Mouse (Mus musculus) hindbrain, embryonic 16.5 days (tissue): ENCODE results near the gene Cse1l. TPM values are rescaled to one million over a fixed set of nuclear protein-coding genes. Genes with fewer than 3 reads are reported as not detected.

ENCODE experiments used
- ATAC-seq: fragments of 200-750 bp; cut with Nextera tagmentation; 2 replicates; pipeline ENCODE4 v1.8.0; 2017; ENCODE audit warnings: moderate TSS enrichment, moderate library complexity
- H3K27ac ChIP-seq: fragments of 300-500 bp; sonication (generic); 2 replicates; pipeline ENCODE4 v1.5.1; 2014; ENCODE audit warnings: low read depth, mild to moderate bottlenecking, control low read depth, low read length, moderate library complexity
- H3K27me3 ChIP-seq: fragments of 300-500 bp; sonication (generic); replicated peaks from 2 replicates; pipeline ENCODE4 v1.6.1; 2014; ENCODE audit warnings: low read length; ENCODE audit not compliant: control insufficient read depth, insufficient read depth
- H3K36me3 ChIP-seq: fragments of 300-500 bp; sonication (generic); 2 replicates; pipeline ENCODE4 v1.6.1; 2014; ENCODE audit warnings: mild to moderate bottlenecking, low read length, moderate library complexity, mixed read lengths; ENCODE audit not compliant: control insufficient read depth, insufficient read depth
- H3K4me1 ChIP-seq: fragments of 300-500 bp; sonication (generic); 2 replicates; pipeline ENCODE4 v1.6.1; 2014; ENCODE audit warnings: low read depth, low read length; ENCODE audit not compliant: control insufficient read depth, insufficient read depth
- H3K4me2 ChIP-seq: fragments of 300-500 bp; sonication (generic); 2 replicates; pipeline ENCODE4 v1.6.1; 2014; ENCODE audit warnings: mild to moderate bottlenecking, low read length, control low read depth, moderate library complexity
- H3K4me3 ChIP-seq: fragments of 300-500 bp; sonication (generic); 2 replicates; pipeline ENCODE4 v1.5.1; 2014; ENCODE audit warnings: mild to moderate bottlenecking, low read length, control low read depth, moderate library complexity
- H3K9ac ChIP-seq: fragments of 300-500 bp; sonication (generic); 2 replicates; pipeline ENCODE4 v1.6.1; 2014; ENCODE audit warnings: low read depth, mild to moderate bottlenecking, control low read depth, low read length, moderate library complexity
- H3K9me3 ChIP-seq: fragments of 300-500 bp; sonication (generic); 2 replicates; pipeline ENCODE4 v1.6.1; 2014; ENCODE audit warnings: mild to moderate bottlenecking, low read length, moderate library complexity; ENCODE audit not compliant: control insufficient read depth
- WGBS: fragments of 180-500 bp; shearing (Covaris S2); extraction: QIAGEN DNeasy Blood & Tissue Kit; methylation state at CpG from one replicate; pipeline ENCODE4 v1.1.7; 2014; 5-methylcytosine and 5-hydroxymethylcytosine counted together
- polyA plus RNA-seq: library from polyadenylated mRNA; unstranded; fragments of >200 nt; fragmentation: Nextera tagmentation; extraction: Ambion mirVana; gene quantifications from 2 replicates; pipeline ENCODE4 v1.2.1, GENCODE M21; 2015

The Cse1l gene
- polyA plus RNA-seq, 1 experiment from 2014 or later: 90.8 TPM

DNA sequence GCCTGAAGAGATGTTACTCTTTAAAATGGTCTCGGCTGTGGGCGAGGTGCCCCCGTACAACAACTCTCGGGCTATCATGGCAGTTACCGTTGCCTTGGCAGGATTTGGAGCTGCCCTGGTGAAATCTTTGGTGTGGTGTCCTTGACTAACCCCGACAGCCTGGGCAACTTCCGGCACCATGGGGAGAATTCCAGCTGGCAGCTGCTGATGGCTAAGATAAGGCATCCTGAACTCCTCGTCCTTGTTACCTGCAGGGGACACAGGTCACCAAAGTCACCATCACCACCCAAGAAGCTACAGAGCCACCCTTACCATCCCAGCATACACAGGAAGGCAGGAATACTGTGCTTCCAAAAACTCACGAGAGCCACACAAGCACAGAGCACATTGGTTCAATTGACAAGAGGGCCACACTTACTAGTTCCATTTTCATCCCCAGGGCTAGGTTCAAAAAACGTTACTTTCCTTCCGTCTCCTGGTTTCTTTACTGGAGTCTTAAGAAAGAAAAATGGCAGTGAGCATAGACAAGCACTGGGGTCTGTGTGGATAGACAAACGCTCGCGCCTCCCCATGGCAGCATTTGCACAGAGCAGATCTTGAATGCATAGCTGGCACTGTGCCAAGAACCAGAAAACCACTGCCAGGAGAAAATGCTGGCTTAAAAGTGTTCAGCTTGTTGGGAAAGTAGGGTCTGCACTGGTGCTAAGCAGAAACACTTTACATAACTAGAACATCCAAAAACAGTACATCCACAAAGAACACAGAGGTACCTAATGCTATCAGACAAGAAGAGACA is 45.2 kb downstream of the Cse1l start:
- Histone ChIP-seq H3K4me1 (no peaks in the 10 kb centered on the region), H3K9ac (no peak overlapping the region), H3K27me3 (no peaks in the 10 kb centered on the region), H3K9me3 (no peaks in the 10 kb centered on the region), H3K4me3 (no peak overlapping the region), H3K4me2 (no peak overlapping the region), H3K27ac (no peak overlapping the region), H3K36me3 (peaks cover 56% of the 10 kb centered on the region)
- ATAC-seq: no peak
- WGBS: 65% methylated on average over 14 of the region's 14 CpGs

DNA sequence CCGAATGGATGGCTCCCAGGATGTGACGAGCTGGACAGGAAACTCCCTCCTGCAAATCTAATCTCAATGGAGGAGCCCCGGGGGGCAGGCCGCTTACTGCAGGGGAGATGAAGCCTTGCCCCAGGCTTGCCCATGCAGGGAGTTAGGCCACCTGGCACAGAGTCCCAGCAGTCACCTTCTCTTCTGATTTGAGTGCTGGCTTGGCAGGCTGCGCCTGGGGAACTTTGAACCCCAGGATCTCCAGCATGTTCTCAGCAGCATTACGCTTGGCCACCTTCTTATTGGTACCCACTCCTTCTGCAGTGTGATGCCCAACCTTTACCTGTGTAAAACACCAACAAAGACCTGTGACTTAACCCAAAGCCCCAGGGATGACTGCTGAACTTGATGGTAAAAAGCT is 46.3 kb downstream of the Cse1l start:
- Histone ChIP-seq H3K27ac (no peak overlapping the region), H3K9me3 (no peaks in the 10 kb centered on the region), H3K4me1 (no peaks in the 10 kb centered on the region), H3K4me3 (no peak overlapping the region), H3K4me2 (no peak overlapping the region), H3K9ac (no peak overlapping the region), H3K27me3 (no peaks in the 10 kb centered on the region), H3K36me3 (peaks cover 52% of the 10 kb centered on the region)
- no peak for ATAC-seq
- WGBS: 80% methylated on average over 6 of the region's 6 CpGs

DNA sequence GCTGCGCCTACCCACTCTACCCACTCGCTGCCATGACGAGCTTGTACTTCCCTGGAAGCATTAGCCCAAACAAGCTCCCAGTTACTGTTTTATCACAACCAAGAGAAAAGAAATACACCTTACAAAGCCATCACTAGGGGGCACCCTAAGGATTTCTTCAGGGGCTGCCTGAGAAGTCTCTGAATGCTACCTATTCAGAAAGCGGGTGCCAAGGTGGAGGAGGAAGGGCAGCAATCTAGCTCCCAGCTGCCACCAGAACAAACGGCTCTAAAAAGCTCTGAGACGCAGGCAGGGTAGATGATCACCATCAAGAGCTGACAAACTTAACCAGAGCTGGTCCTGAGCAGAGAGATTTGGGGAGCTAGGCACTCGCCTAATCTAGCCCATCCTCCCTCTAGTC is 51.0 kb downstream of the Cse1l start:
- peaks cover 33% of the 10 kb centered on the region for H3K36me3 ChIP-seq
- no peaks in the 10 kb centered on the region for H3K9me3 ChIP-seq
- H3K27me3 ChIP-seq: no peaks in the 10 kb centered on the region
- no peaks in the 10 kb centered on the region for H3K4me1 ChIP-seq
- no peak for ATAC-seq
- no peak overlapping the region for H3K27ac ChIP-seq
- H3K4me3 ChIP-seq: no peak overlapping the region
- H3K4me2 ChIP-seq: no peak overlapping the region
- no peak overlapping the region for H3K9ac ChIP-seq
- WGBS: 60% methylated on average over 7 of the region's 7 CpGs

DNA sequence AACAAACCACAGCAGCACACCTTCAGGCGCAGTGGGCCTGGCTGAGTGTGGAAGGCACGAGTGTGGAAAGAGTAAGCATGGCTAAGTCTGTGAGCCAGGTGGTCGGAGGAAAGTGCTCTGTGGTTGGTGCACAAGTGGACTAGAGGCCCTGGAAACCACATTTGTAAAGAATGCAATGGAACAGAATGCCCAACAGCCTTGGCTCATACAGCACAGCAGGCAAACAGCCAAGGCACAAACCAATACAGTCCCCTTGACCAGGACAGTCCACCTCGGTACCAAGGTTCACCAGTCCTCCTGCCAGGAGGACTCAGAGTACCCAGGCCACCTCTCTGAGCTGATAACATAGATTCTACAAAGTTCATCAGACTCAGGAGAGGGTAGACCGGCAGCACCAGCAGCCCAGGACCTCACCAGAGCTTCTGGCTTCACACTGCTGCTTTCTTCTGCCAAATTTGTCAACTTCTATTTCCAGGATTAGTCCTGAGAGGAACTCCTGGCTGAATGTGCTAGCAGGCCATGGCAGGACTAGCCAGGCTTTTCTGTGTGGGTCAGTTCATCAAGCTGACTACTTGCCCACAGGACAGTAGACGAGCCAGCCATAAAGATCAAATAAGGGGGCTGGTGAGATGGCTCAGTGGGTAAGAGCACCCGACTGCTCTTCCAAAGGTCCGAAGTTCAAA is 54.9 kb downstream of the Cse1l start:
- no peak for ATAC-seq
- Histone ChIP-seq H3K27me3 (no peaks in the 10 kb centered on the region), H3K36me3 (peaks cover 16% of the 10 kb centered on the region; the same call in 1 of the 2 replicates), H3K4me1 (no peaks in the 10 kb centered on the region), H3K27ac (no peak overlapping the region), H3K4me3 (no peak overlapping the region), H3K4me2 (no peak overlapping the region), H3K9ac (no peak overlapping the region), H3K9me3 (no peaks in the 10 kb centered on the region)
- WGBS: 82% methylated on average over 8 of the region's 8 CpGs

DNA sequence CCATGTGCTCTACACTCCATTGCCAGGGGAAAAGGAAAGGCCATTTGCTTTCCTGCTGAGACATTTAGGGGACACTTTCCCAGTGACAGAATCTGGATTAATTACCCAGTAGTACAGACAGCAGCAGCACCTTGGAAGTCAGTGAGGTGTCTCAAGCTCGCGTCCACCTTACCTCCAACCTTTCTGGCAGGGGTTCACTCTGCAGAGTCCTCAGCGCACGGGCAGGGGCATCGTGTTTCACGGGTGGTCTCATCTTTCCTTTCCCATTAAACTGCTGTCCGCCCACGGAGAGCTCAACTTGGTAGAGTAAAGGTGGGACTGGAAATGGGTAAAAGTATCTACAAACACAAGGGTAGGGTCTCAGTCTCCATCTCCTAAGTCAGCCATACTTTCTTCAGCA is 57.4 kb downstream of the Cse1l start:
- no peak overlapping the region for H3K4me2 ChIP-seq
- H3K9ac ChIP-seq: no peak overlapping the region
- no peak overlapping the region for H3K27ac ChIP-seq
- no peaks in the 10 kb centered on the region for H3K27me3 ChIP-seq
- 97% methylated on average over 8 of the region's 8 CpGs for WGBS
- peaks cover 6% of the 10 kb centered on the region; the same call in 1 of the 2 replicates for H3K36me3 ChIP-seq
- no peak overlapping the region for H3K4me3 ChIP-seq
- H3K9me3 ChIP-seq: no peaks in the 10 kb centered on the region
- no peak for ATAC-seq
- H3K4me1 ChIP-seq: no peaks in the 10 kb centered on the region

DNA sequence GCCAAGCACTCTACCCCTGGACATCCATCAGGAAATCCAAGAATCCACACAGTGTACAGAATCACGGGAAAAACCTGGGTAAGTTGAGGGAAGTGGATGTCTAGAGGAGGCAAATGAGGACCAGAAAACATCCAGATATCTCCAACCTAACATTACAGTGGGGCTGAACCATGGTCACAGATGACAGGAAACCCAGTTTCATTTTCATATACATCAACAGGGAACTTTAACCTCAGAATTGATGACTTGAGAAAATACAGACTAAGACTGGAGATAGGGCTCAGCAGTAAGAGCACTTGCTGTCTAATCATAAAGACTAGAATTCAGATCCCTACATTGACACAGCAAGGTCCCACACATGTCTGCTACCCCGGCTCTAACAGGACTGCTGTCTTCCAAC is 58.9 kb downstream of the Cse1l start:
- no peak overlapping the region for H3K4me2 ChIP-seq
- H3K4me1 ChIP-seq: no peaks in the 10 kb centered on the region
- H3K36me3 ChIP-seq: no peaks in the 10 kb centered on the region
- H3K9ac ChIP-seq: no peak overlapping the region
- WGBS: 97% methylated on average over 2 of the region's 2 CpGs
- H3K27me3 ChIP-seq: no peaks in the 10 kb centered on the region
- no peak overlapping the region for H3K27ac ChIP-seq
- H3K4me3 ChIP-seq: no peak overlapping the region
- no peak for ATAC-seq
- H3K9me3 ChIP-seq: no peaks in the 10 kb centered on the region

DNA sequence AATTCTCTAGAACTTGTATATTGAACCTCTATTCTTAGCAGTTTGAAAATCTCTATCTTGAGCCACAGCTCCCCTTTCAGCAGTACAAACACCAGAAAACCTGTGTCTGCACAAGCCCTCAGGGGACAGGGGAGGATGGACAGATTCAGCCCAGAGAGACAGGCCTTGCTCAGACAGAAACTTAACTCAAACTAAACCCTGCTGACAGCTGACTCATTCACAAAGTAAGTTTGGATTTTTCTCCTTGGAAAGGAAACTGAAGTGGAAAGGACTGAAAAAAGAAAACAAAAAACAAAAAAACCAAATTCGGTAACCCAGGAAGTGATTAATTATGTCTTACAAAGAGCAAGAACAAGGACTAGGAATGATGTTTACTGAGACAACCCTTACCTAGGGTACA is 67.3 kb downstream of the Cse1l start:
- Histone ChIP-seq H3K9ac (no peak overlapping the region), H3K27ac (no peak overlapping the region), H3K4me3 (no peak overlapping the region), H3K36me3 (no peaks in the 10 kb centered on the region), H3K4me1 (peaks cover 16% of the 10 kb centered on the region), H3K9me3 (no peaks in the 10 kb centered on the region), H3K27me3 (no peaks in the 10 kb centered on the region), H3K4me2 (no peak overlapping the region)
- WGBS: 63% methylated on average over 1 of the region's 1 CpGs
- no peak for ATAC-seq

DNA sequence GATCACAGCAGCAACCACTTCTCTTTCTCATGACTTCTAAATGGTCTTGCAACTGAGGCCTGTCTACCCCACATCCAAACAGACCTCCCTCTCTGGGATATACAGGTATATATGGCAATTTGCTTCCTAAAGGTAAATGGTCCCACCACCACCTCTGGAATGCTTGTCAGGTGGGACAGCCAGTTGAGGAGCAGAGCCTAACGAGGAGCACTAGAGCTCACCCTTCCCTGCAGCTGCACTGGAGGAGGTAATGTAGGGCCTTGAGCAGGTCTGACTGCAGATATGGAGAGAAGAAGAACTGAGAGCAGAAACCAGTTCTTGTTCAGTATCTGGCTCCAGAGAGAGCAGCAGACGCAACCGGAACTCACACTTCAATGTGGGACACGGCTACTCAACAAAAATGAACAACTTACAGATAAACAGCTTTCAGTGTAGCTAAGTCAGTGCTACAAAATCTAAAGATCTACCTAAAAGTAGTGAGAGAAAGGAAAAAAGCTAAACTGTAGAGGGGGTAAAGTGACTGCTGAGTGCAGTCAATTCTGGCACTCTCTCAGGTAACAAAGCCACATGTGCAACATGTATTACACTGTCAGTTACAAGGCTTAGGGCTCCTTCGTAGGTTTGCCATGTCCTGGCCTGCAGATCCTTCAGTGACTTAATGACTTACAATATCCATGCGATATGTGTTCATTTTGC is 68.5 kb downstream of the Cse1l start:
- Histone ChIP-seq H3K9ac (no peak overlapping the region), H3K4me1 (peaks cover 16% of the 10 kb centered on the region), H3K4me2 (no peak overlapping the region), H3K4me3 (no peak overlapping the region), H3K27me3 (no peaks in the 10 kb centered on the region), H3K36me3 (no peaks in the 10 kb centered on the region), H3K27ac (no peak overlapping the region; the same call in 1 of the 2 replicates), H3K9me3 (no peaks in the 10 kb centered on the region)
- WGBS: 76% methylated on average over 6 of the region's 6 CpGs
- ATAC-seq: no peak

DNA sequence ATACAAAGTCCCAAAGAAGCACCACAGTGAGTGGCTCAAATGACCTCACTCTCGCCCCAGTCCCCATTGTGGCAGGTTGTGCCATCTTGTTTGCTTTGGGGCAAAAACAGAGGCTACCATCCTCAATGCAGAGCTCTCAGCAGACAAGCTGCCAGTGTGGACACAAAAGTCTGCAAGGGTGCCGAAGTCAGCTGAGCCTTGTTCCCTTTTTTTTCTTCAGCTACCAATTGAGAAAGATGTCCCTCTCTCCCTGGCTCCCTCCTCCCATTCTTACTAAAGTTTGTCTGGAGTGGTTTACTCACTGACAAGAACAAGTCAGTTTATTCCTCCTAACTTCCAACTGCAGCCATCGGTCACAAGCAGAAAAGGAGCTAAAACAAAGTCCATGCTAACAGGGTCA is 70.5 kb downstream of the Cse1l start:
- Histone ChIP-seq H3K9ac (no peak overlapping the region), H3K27ac (no peak overlapping the region), H3K27me3 (no peaks in the 10 kb centered on the region), H3K4me2 (no peak overlapping the region), H3K4me3 (no peak overlapping the region), H3K4me1 (peaks cover 16% of the 10 kb centered on the region), H3K36me3 (no peaks in the 10 kb centered on the region), H3K9me3 (no peaks in the 10 kb centered on the region)
- WGBS: 70% methylated on average over 3 of the region's 3 CpGs
- ATAC-seq: no peak
